Mouse (Mus musculus) mesoderm, embryonic 11.5 days (tissue): Measurements from ENCODE around the gene Vmn2r40.
"Not testable (repeated sequence)": the region's sequence is repeated elsewhere in the genome, so short reads cannot be mapped to it uniquely, and the experiment has no call there.

Experiments used
- DNase-seq: peaks from one replicate; pipeline ENCODE4 v3.0.0-alpha.2; 2012; ENCODE audit warnings: low read depth, low spot score

Vmn2r40 gene

GRCm38 (mm10) chr7:8931335-8931734 lies at the start of gene Vmn2r40:
Gene Vmn2r40 (minus strand): TSS chr7:8931435.
- DNase-seq = not testable (repeated sequence)
